Mouse (Mus musculus): ENCODE results near the gene Proser1. TPM values are rescaled to one million over a fixed set of nuclear protein-coding genes. Genes with fewer than 3 reads are reported as not detected.

Gene Proser1
- total RNA-seq, 2 experiments from 2014 or later: 27.1 to 27.9 TPM

GRCm38 (mm10) chr3:53465330-53465729 lies 1.9 kb downstream of the Proser1 start:
- DNase-seq (ENCODE audit: low spot score in 2 of 2): no peak

- DNase-seq (ENCODE audit: low spot score in 2 of 2): no peak
These were observed 3.0 kb downstream of the Proser1 start for GRCm38 (mm10) chr3:53466481-53466880.

- no peak for DNase-seq (ENCODE audit: low spot score in 2 of 2)
These were observed 3.9 kb downstream of the Proser1 start for GRCm38 (mm10) chr3:53467356-53467755.

- no peak for DNase-seq (ENCODE audit: low spot score in 2 of 2)
These were observed 6.2 kb downstream of the Proser1 start for GRCm38 (mm10) chr3:53469650-53470049.

GRCm38 (mm10) chr3:53472061-53472460 lies 8.6 kb downstream of the Proser1 start:
- no peak for DNase-seq (ENCODE audit: low spot score in 2 of 2)

GRCm38 (mm10) chr3:53474179-53474578 lies 10.7 kb downstream of the Proser1 start:
- DNase-seq (ENCODE audit: low spot score in 2 of 2): no peak

- DNase-seq (ENCODE audit: low spot score in 2 of 2): peak; percentile 49 to 70
These were observed 12.4 kb downstream of the Proser1 start for GRCm38 (mm10) chr3:53475889-53476288.

GRCm38 (mm10) chr3:53477468-53477867 lies 14.0 kb downstream of the Proser1 start:
- no peak for DNase-seq (ENCODE audit: low spot score in 2 of 2)

- no peak for DNase-seq (ENCODE audit: low spot score in 2 of 2)
These were observed 15.1 kb downstream of the Proser1 start for GRCm38 (mm10) chr3:53478419-53479046.

- no peak for DNase-seq (ENCODE audit: low spot score in 2 of 2)
These were observed 20.1 kb downstream of the Proser1 start for GRCm38 (mm10) chr3:53483414-53484059.

- no peak for DNase-seq (ENCODE audit: low spot score in 2 of 2)
These were observed 23.1 kb downstream of the Proser1 start for GRCm38 (mm10) chr3:53486561-53486960.

GRCm38 (mm10) chr3:53486996-53487576 lies 23.6 kb downstream of the Proser1 start:
- DNase-seq (ENCODE audit: low spot score in 2 of 2): no peak

- DNase-seq (ENCODE audit: low spot score in 2 of 2): no peak
These were observed 24.9 kb downstream of the Proser1 start, which contains the start of gene Stoml3 for GRCm38 (mm10) chr3:53488353-53488752. Gene Stoml3 (plus strand): TSS chr3:53488653.

GRCm38 (mm10) chr3:53498351-53498905 lies 35.0 kb downstream of the Proser1 start:
- no peak for DNase-seq (ENCODE audit: low spot score in 2 of 2)

GRCm38 (mm10) chr3:53502428-53502827 lies 39.0 kb downstream of the Proser1 start:
- DNase-seq (ENCODE audit: low spot score in 2 of 2): no peak

GRCm38 (mm10) chr3:53513096-53513495 lies 49.6 kb downstream of the Proser1 start:
- DNase-seq (ENCODE audit: low spot score in 2 of 2): no peak

- DNase-seq (ENCODE audit: low spot score in 2 of 2): no peak
These were observed 51.0 kb downstream of the Proser1 start for GRCm38 (mm10) chr3:53514221-53515065.

- peak; percentile 14 to 29 for DNase-seq (ENCODE audit: low spot score in 2 of 2)
These were observed 59.3 kb downstream of the Proser1 start for GRCm38 (mm10) chr3:53522794-53523193.

GRCm38 (mm10) chr3:53525737-53526136 lies 62.3 kb downstream of the Proser1 start:
- DNase-seq (ENCODE audit: low spot score in 2 of 2): peak; percentile 89 to 91

- DNase-seq (ENCODE audit: low spot score in 2 of 2): no peak
These were observed 66.8 kb downstream of the Proser1 start for GRCm38 (mm10) chr3:53530305-53530704.

All from layer of hippocampus, postnatal 10 days (tissue).